In the genomic region with DNA sequence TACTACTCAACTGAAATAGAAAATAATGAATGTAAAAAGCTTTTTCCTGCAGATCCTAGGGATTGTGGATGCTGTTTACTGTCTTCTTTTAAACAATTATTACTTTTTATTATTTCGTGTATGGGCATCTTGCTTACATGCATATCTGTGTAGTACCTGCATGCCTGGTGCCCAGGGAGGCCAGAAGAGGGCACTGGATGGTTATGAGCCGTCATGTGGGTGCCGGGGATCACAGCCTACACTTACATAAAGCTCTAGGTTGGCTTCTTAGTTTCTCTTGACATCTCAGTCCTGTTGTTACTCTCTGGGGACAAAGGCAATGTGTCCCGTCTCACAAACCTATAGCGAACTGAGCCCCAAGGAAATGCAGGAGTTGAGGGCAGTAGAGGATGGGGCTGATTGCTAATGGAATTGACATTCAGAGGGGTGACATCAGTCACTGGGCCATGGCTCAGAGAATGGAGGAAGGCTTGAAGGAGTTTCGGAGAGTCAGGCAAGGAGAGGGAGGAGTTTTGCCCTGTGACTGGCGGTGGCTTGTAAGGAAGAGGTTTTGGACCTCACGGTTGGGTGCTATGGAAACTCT, we compare ENCODE assay signal across 15 mouse cellular contexts. TPM values are rescaled to one million over a fixed set of nuclear protein-coding genes. Genes with fewer than 3 reads are reported as not detected.
DNase-seq lines count a peak whose midpoint lies in the region; TF ChIP-seq lines count a peak whose summit lies in the region.
"Had no signal": no experiment of that assay in that cellular context is flagged by ENCODE, and none has a peak within 500 bp of the region (broad histone marks: within the 10 kb centered on the region; RNA-seq: fewer than 3 reads in every experiment).

No protein-coding gene starts in this region.

- H3K9me3 ChIP-seq in CH12.LX (replicated peaks; ENCODE audit: low read length) = peaks cover 9% of the 10 kb centered on the region
- H3K9me3 ChIP-seq: limb, embryonic 15.5 days had no signal

- peak; percentile 46 for TF ChIP-seq RAD21 in CH12.LX (IDR thresholded peaks at IDR 0.05; ENCODE audit: low read depth, low read length)

- in situ Hi-C loops in CH12.LX (cut with MboI; ENCODE audit: low pct_ligation_motif_present, low pct_unique_long_range_greater_than_20kb, low sequenced_read_pairs) = loop anchor here (25.0 kb wide), 1 partner anchor 420 kb away; a partner anchor contains a TSS

- H3K79me2 ChIP-seq in CH12.LX (replicated peaks; ENCODE audit: control insufficient read depth, extremely low read depth, insufficient read depth, poor library complexity, severe bottlenecking) = no peaks in the 10 kb centered on the region

- H3K9ac ChIP-seq in CH12.LX (ENCODE audit: insufficient read depth, low read depth) = no peak overlapping the region
- H3K9ac ChIP-seq: limb, embryonic 15.5 days; midbrain, embryonic 12.5 days had no signal

- peaks cover 2% of the 10 kb centered on the region for H3K27me3 ChIP-seq in CH12.LX (replicated peaks)
- H3K27me3 ChIP-seq: limb, embryonic 15.5 days; midbrain, embryonic 12.5 days had no signal

- TF ChIP-seq CTCF in layer of hippocampus, adult 2 months (conservative IDR thresholded peaks at IDR 0.05) = peak; percentile 55
- TF ChIP-seq CTCF in CH12.LX (conservative IDR thresholded peaks at IDR 0.05 in 1 of 2, IDR thresholded peaks at IDR 0.05 in 1 of 2; ENCODE audit: low read depth in 2 of 2, low read length in 2 of 2) = peak in 1 of 2 experiments; percentile 46; a peak in 2 of 4 replicates
- peak; percentile 29 for TF ChIP-seq CTCF in cortical plate, adult 2 months (IDR thresholded peaks at IDR 0.05; ENCODE audit: extremely low read depth, insufficient read depth, low read length)

- no peak overlapping the region; the same call in 1 of the 2 replicates for H3K4me2 ChIP-seq in CH12.LX (ENCODE audit: insufficient read depth, low read depth, poor library complexity, severe bottlenecking)
- H3K4me2 ChIP-seq: limb, embryonic 15.5 days; midbrain, embryonic 12.5 days had no signal

- H3K4me3 ChIP-seq in layer of hippocampus, adult 2 months = no peak overlapping the region
- no peak overlapping the region for H3K4me3 ChIP-seq in CH12.LX (replicated peaks in 1 of 3; ENCODE audit: low read depth in 2 of 3, low read length in 2 of 3, poor library complexity in 1 of 3)
- no peak overlapping the region for H3K4me3 ChIP-seq in cortical plate, adult 2 months (ENCODE audit: insufficient read depth, low read length)
- H3K4me3 ChIP-seq: limb, embryonic 15.5 days; midbrain, embryonic 12.5 days had no signal

- peak; percentile 63 to 82 for DNase-seq in adrenal gland, adult (ENCODE audit: inconsistent age in 2 of 2, low spot score in 1 of 2)
- DNase-seq in adrenal gland, postnatal 4 days (ENCODE audit: low spot score in 2 of 2) = no peak
- DNase-seq in layer of hippocampus, adult 2 months (ENCODE audit: low spot score in 2 of 2) = no peak
- DNase-seq in layer of hippocampus, postnatal 10 days (ENCODE audit: low spot score in 2 of 2) = no peak
- DNase-seq in CH12.LX (ENCODE audit: extremely low read depth) = no peak
- no peak for DNase-seq in embryo, embryonic 10 days (ENCODE audit: low spot score)
- DNase-seq in spleen, postnatal 14 days (ENCODE audit: low spot score in 2 of 2) = no peak
- DNase-seq: gastrocnemius, postnatal 25 days; heart, postnatal 10 days; kidney, postnatal 36 days; lung, postnatal 10 days had no signal

- dilution Hi-C loops in CH12.LX (cut with MboI; ENCODE audit: extremely low pct_ligation_motif_present, extremely low pct_unique_long_range_greater_than_20kb, low sequenced_read_pairs) = no loop called here

- TF ChIP-seq EP300 in CH12.LX (IDR thresholded peaks at IDR 0.05; ENCODE audit: low read length) = no peak

- no peak for TF ChIP-seq POLR2A in CH12.LX (IDR thresholded peaks at IDR 0.05; ENCODE audit: low read depth, low read length)
- TF ChIP-seq POLR2A in cortical plate, adult 2 months (IDR thresholded peaks at IDR 0.05; ENCODE audit: extremely low read depth, insufficient read depth, low read length) = no peak

- peaks cover 8 to 57% of the 10 kb centered on the region in 2 experiments for H3K4me1 ChIP-seq in CH12.LX (ENCODE audit: control insufficient read depth in 1 of 2, insufficient read depth in 2 of 2)
- no peaks in the 10 kb centered on the region for H3K4me1 ChIP-seq in cortical plate, adult 2 months (ENCODE audit: control insufficient read depth, insufficient read depth, low read length)
- H3K4me1 ChIP-seq: limb, embryonic 15.5 days had no signal

- no peaks in the 10 kb centered on the region for H3K36me3 ChIP-seq in CH12.LX (replicated peaks in 1 of 2; ENCODE audit: control insufficient read depth in 1 of 2, insufficient read depth in 1 of 2, low read length in 1 of 2)
- H3K36me3 ChIP-seq: limb, embryonic 15.5 days; midbrain, embryonic 12.5 days had no signal

- H3K27ac ChIP-seq in layer of hippocampus, adult 2 months = no peak overlapping the region
- H3K27ac ChIP-seq in CH12.LX (ENCODE audit: insufficient read depth, low read depth) = no peak overlapping the region
- H3K27ac ChIP-seq in cortical plate, adult 2 months (ENCODE audit: insufficient read depth, low read length) = no peak overlapping the region
- H3K27ac ChIP-seq: limb, embryonic 15.5 days; midbrain, embryonic 12.5 days had no signal

TF ChIP-seq in CH12.LX, 34 proteins besides CTCF, POLR2A, EP300 and RAD21:
- TF ChIP-seq RCOR1 (conservative IDR thresholded peaks at IDR 0.05; ENCODE audit: low read depth, low read length) (no peak), MAX (IDR thresholded peaks at IDR 0.05; ENCODE audit: low read length) (no peak), PAX5 (IDR thresholded peaks at IDR 0.05; ENCODE audit: low read length) (no peak), MAFK (IDR thresholded peaks at IDR 0.05; ENCODE audit: insufficient replicate concordance, low read length) (no peak), HCFC1 (IDR thresholded peaks at IDR 0.05; ENCODE audit: low read depth, low read length) (no peak), ZMIZ1 (IDR thresholded peaks at IDR 0.05; ENCODE audit: low read depth, low read length) (no peak), SMC3 (IDR thresholded peaks at IDR 0.05; ENCODE audit: low read depth, low read length) (no peak)

RNA-seq across cellular contexts. Expression of a gene that starts 24.1 kb away (rescaled TPM):
- total RNA-seq in adrenal gland, postnatal 4 days (2021) = 10 to 100 TPM in 1 of 2 experiments, 1 to 10 TPM in 1; 2.1 to 33.7 TPM
- total RNA-seq in layer of hippocampus, adult 2 months (2021) = not detected
- total RNA-seq in layer of hippocampus, postnatal 10 days (2021) = not detected
- total RNA-seq in CH12.LX (2012; rRNA removed) = 0.13 TPM in 2 replicates
- total RNA-seq in CH12.LX (2014; rRNA removed) = not detected in 2 replicates
- polyA plus RNA-seq in CH12.LX (2012; ENCODE audit: insufficient read length, low read depth) = 0.20 and 0.23 TPM in 2 replicates
- polyA plus RNA-seq in cortical plate, adult 2 months (2012; rRNA removed) = not detected in 2 replicates
- total RNA-seq: gastrocnemius, postnatal 25 days; heart, postnatal 10 days; left cerebral cortex, adult 18-20 months had no signal

RNA-seq across cellular contexts. Expression of a gene that starts 34.0 kb away (rescaled TPM):
- 10 to 100 TPM; 86.0 to 89.7 TPM for total RNA-seq in adrenal gland, postnatal 4 days (2021)
- total RNA-seq in layer of hippocampus, adult 2 months (2021) = 1 to 10 TPM; 7.6 to 8.0 TPM
- total RNA-seq in layer of hippocampus, postnatal 10 days (2021) = 10 to 100 TPM; 12.1 to 13.9 TPM
- total RNA-seq in CH12.LX (2012; rRNA removed) = 11.5 and 11.6 TPM in 2 replicates
- total RNA-seq in CH12.LX (2014; rRNA removed) = 11.0 and 11.2 TPM in 2 replicates
- 23.0 and 23.5 TPM in 2 replicates for polyA plus RNA-seq in CH12.LX (2012; ENCODE audit: insufficient read length, low read depth)
- 8.0 and 8.5 TPM in 2 replicates for polyA plus RNA-seq in cortical plate, adult 2 months (2012; rRNA removed)

RNA-seq across cellular contexts. Expression of a gene that starts 47.3 kb away (rescaled TPM):
- total RNA-seq in adrenal gland, postnatal 4 days (2021) = 100 to 1,000 TPM; 590 to 658 TPM
- 100 to 1,000 TPM; 356 to 358 TPM for total RNA-seq in layer of hippocampus, adult 2 months (2021)
- 100 to 1,000 TPM; 399 to 525 TPM for total RNA-seq in layer of hippocampus, postnatal 10 days (2021)
- total RNA-seq in CH12.LX (2012; rRNA removed) = 260 and 311 TPM in 2 replicates
- 459 and 511 TPM in 2 replicates for total RNA-seq in CH12.LX (2014; rRNA removed)
- polyA plus RNA-seq in CH12.LX (2012; ENCODE audit: insufficient read length, low read depth) = 549 and 597 TPM in 2 replicates
- 627 and 699 TPM in 2 replicates for polyA plus RNA-seq in cortical plate, adult 2 months (2012; rRNA removed)

Comparison
In these comparisons a context has a peak if more than half of its experiments do, and no peak if none do; other contexts are left out.
1. DNase-seq: peak in adrenal gland, adult (2 of 2); none in adrenal gland, postnatal 4 days (0 of 2), layer of hippocampus, adult 2 months (0 of 2), layer of hippocampus, postnatal 10 days (0 of 2), CH12.LX (single experiment), embryo, embryonic 10 days (single experiment) and spleen, postnatal 14 days (0 of 2).
2. RNA of a gene that starts 34.0 kb away (total RNA-seq): 86.0 to 89.7 TPM in adrenal gland, postnatal 4 days; 12.1 to 13.9 TPM in layer of hippocampus, postnatal 10 days, 11.0 to 11.6 TPM in CH12.LX and 7.6 to 8.0 TPM in layer of hippocampus, adult 2 months; every median in the first group is over 4 times any median in the second.